Mouse (Mus musculus) myocyte (in vitro differentiated cells): ENCODE results near the gene Syngr1.

Experiments used
- E2F4 ChIP-seq: IDR thresholded peaks from one replicate; pipeline ENCODE4 v1.6.1; 2011; ENCODE audit warnings: mild to moderate bottlenecking, control low read depth, moderate library complexity; ENCODE audit not compliant: insufficient read depth
- MAX ChIP-seq: IDR thresholded peaks from one replicate; pipeline ENCODE4 v1.6.1; 2011; ENCODE audit warnings: low read depth, mild to moderate bottlenecking, control low read depth
- POLR2A ChIP-seq: IDR thresholded peaks from one replicate; pipeline ENCODE4 v1.6.1; 2011; ENCODE audit warnings: low read depth, mild to moderate bottlenecking, control low read depth, moderate library complexity; ENCODE audit not compliant: insufficient read length
- POLR2AphosphoS2 ChIP-seq: IDR thresholded peaks from one replicate; pipeline ENCODE4 v1.6.1; 2011; ENCODE audit warnings: low read depth, control low read depth; ENCODE audit not compliant: insufficient read length
- SRF ChIP-seq: IDR thresholded peaks from one replicate; pipeline ENCODE4 v1.6.1; 2011; ENCODE audit warnings: low read depth; ENCODE audit not compliant: control insufficient read depth, insufficient read length
- TCF3 ChIP-seq: IDR thresholded peaks from one replicate; pipeline ENCODE4 v1.6.1; 2011; ENCODE audit warnings: low read depth, control low read depth; ENCODE audit not compliant: insufficient read length
- USF1 ChIP-seq: IDR thresholded peaks from one replicate; pipeline ENCODE4 v1.6.1; 2011; ENCODE audit warnings: low read depth, mild to moderate bottlenecking, control low read depth, moderate library complexity

DNA sequence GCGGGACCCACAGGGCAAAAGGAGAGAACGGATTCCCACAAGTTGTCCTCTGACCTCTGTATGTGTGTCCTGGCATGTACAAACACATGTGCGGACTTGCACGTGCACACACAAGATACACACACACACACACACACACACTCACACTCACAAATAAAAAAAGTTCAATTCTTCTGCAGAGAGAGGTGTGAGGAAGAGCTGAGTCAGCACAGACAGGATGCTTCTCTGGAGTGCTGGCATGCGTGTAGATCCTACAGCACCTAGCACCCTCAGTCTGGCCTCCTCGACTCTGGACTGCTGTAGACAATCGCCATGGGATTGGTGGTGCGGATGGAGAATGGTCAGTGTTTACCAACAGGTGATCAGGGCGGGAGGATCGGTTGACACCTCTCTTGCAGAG, 46.9 kb upstream of the Syngr1 start:
- TF ChIP-seq POLR2A, result no peak
- TF ChIP-seq SRF, result no peak
- no peak for TF ChIP-seq POLR2AphosphoS2
- TF ChIP-seq TCF3, result no peak
- TF ChIP-seq MAX, result no peak
- TF ChIP-seq E2F4, result no peak
- TF ChIP-seq USF1, result no peak
